Mouse (Mus musculus): ENCODE results near the gene Dtd2. TPM values are rescaled to one million over a fixed set of nuclear protein-coding genes. Genes with fewer than 3 reads are reported as not detected.

Dtd2 gene
- total and polyA plus RNA-seq, 3 experiments, result 15.5 to 22.4 TPM; not detected in 1

- no peak overlapping the region for H3K9ac ChIP-seq (ENCODE audit: control insufficient read depth, low read depth, low read length, poor library complexity, severe bottlenecking)
- H3K27me3 ChIP-seq (ENCODE audit: control insufficient read depth in 1 of 2, insufficient read depth in 2 of 2, low read length in 2 of 2), result no peaks in the 10 kb centered on the region
- H3K4me3 ChIP-seq (ENCODE audit: control insufficient read depth in 1 of 2, insufficient read depth in 1 of 2, low read depth in 2 of 2, low read length in 2 of 2), result no peak overlapping the region
- no peaks in the 10 kb centered on the region for H3K9me3 ChIP-seq (replicated peaks; ENCODE audit: insufficient read depth, low read length)
- H3K79me2 ChIP-seq (ENCODE audit: control insufficient read depth, insufficient read depth, low read length, poor library complexity), result no peaks in the 10 kb centered on the region
- no peak overlapping the region for H3K27ac ChIP-seq (ENCODE audit: control insufficient read depth, low read depth, low read length)
- H3K36me3 ChIP-seq (ENCODE audit: control insufficient read depth in 1 of 2, insufficient read depth in 2 of 2, low read length in 2 of 2), result peaks cover 0 to 38% of the 10 kb centered on the region in 2 experiments; a peak in 2 of 4 replicates
- TF ChIP-seq TBP (IDR thresholded peaks at IDR 0.05; ENCODE audit: low read depth, low read length) (no peak), GATA1 (IDR thresholded peaks at IDR 0.05; ENCODE audit: low read depth, low read length) (no peak), MAX (IDR thresholded peaks at IDR 0.05; ENCODE audit: low read length) (no peak), ZC3H11A (IDR thresholded peaks at IDR 0.05; ENCODE audit: low read depth, low read length) (no peak), ZKSCAN1 (IDR thresholded peaks at IDR 0.05; ENCODE audit: low read depth, low read length) (no peak), POLR2AphosphoS2 (IDR thresholded peaks at IDR 0.05; ENCODE audit: low read length) (no peak), HCFC1 (IDR thresholded peaks at IDR 0.05; ENCODE audit: low read depth, low read length) (no peak), BHLHE40 (IDR thresholded peaks at IDR 0.05; ENCODE audit: borderline replicate concordance, low read depth, low read length) (no peak), UBTF (IDR thresholded peaks at IDR 0.05; ENCODE audit: borderline replicate concordance, insufficient read depth, low read depth, low read length) (no peak), CHD2 (IDR thresholded peaks at IDR 0.05; ENCODE audit: low read length) (no peak), SMC3 (IDR thresholded peaks at IDR 0.05; ENCODE audit: low read depth, low read length) (no peak), USF2 (IDR thresholded peaks at IDR 0.05; ENCODE audit: borderline replicate concordance in 1 of 2, insufficient read depth in 1 of 2, low read depth in 1 of 2, low read length in 2 of 2) (no peak), ETS1 (IDR thresholded peaks at IDR 0.05; ENCODE audit: low read depth, low read length) (no peak), MAFK (IDR thresholded peaks at IDR 0.05; ENCODE audit: borderline replicate concordance, low read depth, low read length) (no peak), TAL1 (IDR thresholded peaks at IDR 0.05; ENCODE audit: low read length) (no peak)
- no peaks in the 10 kb centered on the region for H3K4me1 ChIP-seq (ENCODE audit: control insufficient read depth in 1 of 2, insufficient read depth in 2 of 2, low read length in 2 of 2)
- no peak for DNase-seq (ENCODE audit: low read depth, low spot score)
Observed at GRCm38 (mm10) chr12:51952309-51952708, 54.0 kb downstream of the Dtd2 start.

GRCm38 (mm10) chr12:51947498-51947945, 58.8 kb downstream of the Dtd2 start:
- Histone ChIP-seq H3K36me3 (ENCODE audit: control insufficient read depth in 1 of 2, insufficient read depth in 2 of 2, low read length in 2 of 2) (peaks cover 0 to 30% of the 10 kb centered on the region in 2 experiments; a peak in 2 of 4 replicates), H3K27ac (ENCODE audit: control insufficient read depth, low read depth, low read length) (no peak overlapping the region), H3K4me1 (ENCODE audit: control insufficient read depth in 1 of 2, insufficient read depth in 2 of 2, low read length in 2 of 2) (no peaks in the 10 kb centered on the region), H3K79me2 (ENCODE audit: control insufficient read depth, insufficient read depth, low read length, poor library complexity) (no peaks in the 10 kb centered on the region), H3K4me3 (ENCODE audit: control insufficient read depth in 1 of 2, insufficient read depth in 1 of 2, low read depth in 2 of 2, low read length in 2 of 2) (no peak overlapping the region), H3K9ac (ENCODE audit: control insufficient read depth, low read depth, low read length, poor library complexity, severe bottlenecking) (no peak overlapping the region), H3K9me3 (replicated peaks; ENCODE audit: insufficient read depth, low read length) (no peaks in the 10 kb centered on the region), H3K27me3 (ENCODE audit: control insufficient read depth in 1 of 2, insufficient read depth in 2 of 2, low read length in 2 of 2) (no peaks in the 10 kb centered on the region)
- TF ChIP-seq CTCF (IDR thresholded peaks at IDR 0.05 in 2 of 3, conservative IDR thresholded peaks at IDR 0.05 in 1 of 3; ENCODE audit: control insufficient read depth in 1 of 3, insufficient read depth in 1 of 3, low read depth in 2 of 3, low read length in 3 of 3, poor library complexity in 1 of 3, severe bottlenecking in 1 of 3), result peak in 1 of 3 experiments; percentile 5; a peak in 1 of 6 replicates
- TF ChIP-seq ZNF384 (IDR thresholded peaks at IDR 0.05; ENCODE audit: low read depth, low read length), result no peak
- DNase-seq (ENCODE audit: low read depth, low spot score), result no peak

Measured in MEL (cell line).